12 mouse cellular contexts compared by ENCODE assay signal in the genomic region with DNA sequence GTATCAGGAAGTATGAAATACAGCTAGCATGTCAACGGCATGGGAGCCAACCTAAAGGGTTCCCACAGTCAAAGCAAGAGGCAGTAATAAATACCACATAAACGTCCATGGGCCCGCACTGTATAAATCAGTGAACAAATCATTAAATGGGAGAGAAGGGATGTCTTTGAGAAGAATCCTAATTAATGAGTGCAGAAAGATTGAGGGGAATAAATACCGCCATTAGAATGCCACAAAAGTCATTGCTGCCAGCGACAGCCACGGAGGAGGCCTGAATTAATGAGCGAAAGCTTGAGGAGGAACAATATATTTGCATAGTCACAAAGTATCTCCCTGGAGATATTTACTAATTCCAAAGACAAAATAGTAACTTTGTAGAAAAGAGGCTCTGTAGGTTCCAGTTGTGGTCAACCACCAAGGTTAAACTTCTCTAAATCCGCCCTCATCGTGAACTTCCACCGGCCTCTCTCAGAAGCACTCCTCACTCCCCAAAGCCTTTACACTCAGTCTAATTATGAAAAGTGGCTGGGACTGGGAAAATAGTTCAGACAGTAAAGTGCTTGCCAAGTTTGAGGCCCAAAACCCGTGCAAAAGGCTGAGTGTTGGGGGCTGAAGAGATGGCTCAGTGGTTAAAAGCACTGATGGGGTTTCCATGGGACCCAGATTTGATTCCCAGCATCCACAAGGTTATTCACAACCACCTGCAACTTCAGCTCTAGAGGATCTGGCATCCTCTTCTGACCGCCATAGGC.
"Had no signal": no experiment of that assay in that cellular context is flagged by ENCODE, and none has a peak within 500 bp of the region (broad histone marks: within the 10 kb centered on the region; RNA-seq: fewer than 3 reads in every experiment).

No protein-coding gene starts in this region.

- H3K4me3 ChIP-seq: limb, embryonic 13.5 days; midbrain, embryonic 12.5 days; stomach, embryonic 15.5 days had no signal

- H3K9ac ChIP-seq: limb, embryonic 13.5 days; liver, embryonic 14.5 days; midbrain, embryonic 12.5 days; stomach, embryonic 15.5 days had no signal

- H3K27me3 ChIP-seq: limb, embryonic 13.5 days; midbrain, embryonic 12.5 days; stomach, embryonic 15.5 days had no signal

- DNase-seq: kidney, adult 9 months; kidney, postnatal 36 days; left cerebral cortex, postnatal 4 days; lung, adult 18-20 months; retina, postnatal 1 day; right cerebral cortex, postnatal 14 days; thymus, postnatal 36 days had no signal

- H3K27ac ChIP-seq: kidney, postnatal 0 days; limb, embryonic 13.5 days; liver, embryonic 14.5 days; midbrain, embryonic 12.5 days; stomach, embryonic 15.5 days had no signal

- H3K4me2 ChIP-seq: limb, embryonic 13.5 days; midbrain, embryonic 12.5 days; stomach, embryonic 15.5 days had no signal

- H3K9me3 ChIP-seq: limb, embryonic 13.5 days; midbrain, embryonic 12.5 days; stomach, embryonic 15.5 days had no signal

- H3K36me3 ChIP-seq: limb, embryonic 13.5 days; midbrain, embryonic 12.5 days; stomach, embryonic 15.5 days had no signal
